Mouse (Mus musculus): ENCODE measurements around the gene Gabarapl2. TPM values are rescaled to one million over a fixed set of nuclear protein-coding genes. Genes with fewer than 3 reads are reported as not detected.

Gabarapl2 gene
- polyA plus RNA-seq, 1 experiment from 2014 or later, result 182 TPM

- H3K4me2 ChIP-seq (ENCODE audit: low read depth, low read length), result no peak overlapping the region
- no peaks in the 10 kb centered on the region for H3K9me3 ChIP-seq (ENCODE audit: control insufficient read depth, low read length)
- no peak overlapping the region for H3K4me3 ChIP-seq (ENCODE audit: low read depth, low read length)
- no peaks in the 10 kb centered on the region for H3K27me3 ChIP-seq (replicated peaks; ENCODE audit: control insufficient read depth, insufficient read depth, low read length)
- ATAC-seq (ENCODE audit: low read depth), result no peak
- 69% methylated on average over 15 of the region's 15 CpGs for WGBS
- H3K36me3 ChIP-seq (ENCODE audit: control insufficient read depth, insufficient read depth, low read length), result peaks cover 19% of the 10 kb centered on the region
- no peak overlapping the region for H3K9ac ChIP-seq (ENCODE audit: low read depth, low read length)
- no peak overlapping the region for H3K27ac ChIP-seq (replicated peaks; ENCODE audit: low read depth, low read length)
- peaks cover 4% of the 10 kb centered on the region for H3K4me1 ChIP-seq (ENCODE audit: control insufficient read depth, insufficient read depth, low read length)
- DNase-seq (ENCODE audit: low spot score), result no peak
Measured at GRCm38 (mm10) chr8:111960591-111961321, 20.3 kb downstream of the Gabarapl2 start.

- Histone ChIP-seq H3K9me3 (ENCODE audit: control insufficient read depth, low read length) (no peaks in the 10 kb centered on the region), H3K27me3 (replicated peaks; ENCODE audit: control insufficient read depth, insufficient read depth, low read length) (no peaks in the 10 kb centered on the region), H3K4me3 (ENCODE audit: low read depth, low read length) (no peak overlapping the region), H3K9ac (ENCODE audit: low read depth, low read length) (no peak overlapping the region), H3K4me1 (ENCODE audit: control insufficient read depth, insufficient read depth, low read length) (peaks cover 4% of the 10 kb centered on the region), H3K27ac (replicated peaks; ENCODE audit: low read depth, low read length) (no peak overlapping the region), H3K4me2 (ENCODE audit: low read depth, low read length) (no peak overlapping the region), H3K36me3 (ENCODE audit: control insufficient read depth, insufficient read depth, low read length) (peaks cover 18% of the 10 kb centered on the region)
- no peak for ATAC-seq (ENCODE audit: low read depth)
- DNase-seq (ENCODE audit: low spot score), result no peak
- WGBS, result 60% methylated on average over 3 of the region's 3 CpGs
Measured at GRCm38 (mm10) chr8:111961330-111961729, 20.8 kb downstream of the Gabarapl2 start.

- H3K4me2 ChIP-seq (ENCODE audit: low read depth, low read length), result no peak overlapping the region
- H3K27ac ChIP-seq (replicated peaks; ENCODE audit: low read depth, low read length), result no peak overlapping the region
- H3K27me3 ChIP-seq (replicated peaks; ENCODE audit: control insufficient read depth, insufficient read depth, low read length), result no peaks in the 10 kb centered on the region
- WGBS, result 72% methylated on average over 1 of the region's 1 CpGs
- H3K36me3 ChIP-seq (ENCODE audit: control insufficient read depth, insufficient read depth, low read length), result peaks cover 5% of the 10 kb centered on the region; the same call in 1 of the 2 replicates
- H3K4me1 ChIP-seq (ENCODE audit: control insufficient read depth, insufficient read depth, low read length), result peaks cover 4% of the 10 kb centered on the region
- H3K9me3 ChIP-seq (ENCODE audit: control insufficient read depth, low read length), result no peaks in the 10 kb centered on the region
- H3K9ac ChIP-seq (ENCODE audit: low read depth, low read length), result no peak overlapping the region
- H3K4me3 ChIP-seq (ENCODE audit: low read depth, low read length), result no peak overlapping the region
- ATAC-seq (ENCODE audit: low read depth) (no peak), DNase-seq (ENCODE audit: low spot score) (no peak)
Measured at GRCm38 (mm10) chr8:111962589-111962988, 22.1 kb downstream of the Gabarapl2 start.

GRCm38 (mm10) chr8:111963091-111963490, 22.6 kb downstream of the Gabarapl2 start:
- 70% methylated on average over 10 of the region's 10 CpGs for WGBS
- Histone ChIP-seq H3K4me3 (ENCODE audit: low read depth, low read length) (no peak overlapping the region), H3K4me2 (ENCODE audit: low read depth, low read length) (no peak overlapping the region), H3K36me3 (ENCODE audit: control insufficient read depth, insufficient read depth, low read length) (0 out of 2 replicates have a peak, but pooled peaks cover 5% of the 10 kb centered on the region), H3K27ac (replicated peaks; ENCODE audit: low read depth, low read length) (no peak overlapping the region), H3K27me3 (replicated peaks; ENCODE audit: control insufficient read depth, insufficient read depth, low read length) (no peaks in the 10 kb centered on the region), H3K9ac (ENCODE audit: low read depth, low read length) (no peak overlapping the region), H3K9me3 (ENCODE audit: control insufficient read depth, low read length) (no peaks in the 10 kb centered on the region), H3K4me1 (ENCODE audit: control insufficient read depth, insufficient read depth, low read length) (peaks cover 4% of the 10 kb centered on the region)
- DNase-seq (ENCODE audit: low spot score) (no peak), ATAC-seq (ENCODE audit: low read depth) (no peak)

- no peak overlapping the region for H3K4me2 ChIP-seq (ENCODE audit: low read depth, low read length)
- no peaks in the 10 kb centered on the region for H3K9me3 ChIP-seq (ENCODE audit: control insufficient read depth, low read length)
- 0 out of 2 replicates have a peak, but pooled peaks cover 5% of the 10 kb centered on the region for H3K36me3 ChIP-seq (ENCODE audit: control insufficient read depth, insufficient read depth, low read length)
- peaks cover 4% of the 10 kb centered on the region for H3K4me1 ChIP-seq (ENCODE audit: control insufficient read depth, insufficient read depth, low read length)
- WGBS, result 87% methylated on average over 4 of the region's 4 CpGs
- H3K4me3 ChIP-seq (ENCODE audit: low read depth, low read length), result no peak overlapping the region
- no peaks in the 10 kb centered on the region for H3K27me3 ChIP-seq (replicated peaks; ENCODE audit: control insufficient read depth, insufficient read depth, low read length)
- DNase-seq (ENCODE audit: low spot score) (no peak), ATAC-seq (ENCODE audit: low read depth) (no peak)
- no peak overlapping the region for H3K9ac ChIP-seq (ENCODE audit: low read depth, low read length)
- no peak overlapping the region for H3K27ac ChIP-seq (replicated peaks; ENCODE audit: low read depth, low read length)
Measured at GRCm38 (mm10) chr8:111963546-111963945, 23.0 kb downstream of the Gabarapl2 start.

GRCm38 (mm10) chr8:111964351-111964750, 23.8 kb downstream of the Gabarapl2 start:
- peak overlapping the region; percentile 48 for H3K27ac ChIP-seq (replicated peaks; ENCODE audit: low read depth, low read length)
- WGBS, result 47% methylated on average over 5 of the region's 5 CpGs
- peaks cover 4% of the 10 kb centered on the region for H3K4me1 ChIP-seq (ENCODE audit: control insufficient read depth, insufficient read depth, low read length)
- 0 out of 2 replicates have a peak, but pooled peaks cover 5% of the 10 kb centered on the region for H3K36me3 ChIP-seq (ENCODE audit: control insufficient read depth, insufficient read depth, low read length)
- H3K4me2 ChIP-seq (ENCODE audit: low read depth, low read length), result no peak overlapping the region
- H3K4me3 ChIP-seq (ENCODE audit: low read depth, low read length), result no peak overlapping the region
- DNase-seq (ENCODE audit: low spot score) (no peak), ATAC-seq (ENCODE audit: low read depth) (no peak)
- no peak overlapping the region for H3K9ac ChIP-seq (ENCODE audit: low read depth, low read length)
- no peaks in the 10 kb centered on the region for H3K27me3 ChIP-seq (replicated peaks; ENCODE audit: control insufficient read depth, insufficient read depth, low read length)
- no peaks in the 10 kb centered on the region for H3K9me3 ChIP-seq (ENCODE audit: control insufficient read depth, low read length)

GRCm38 (mm10) chr8:111964849-111965561, 24.5 kb downstream of the Gabarapl2 start:
- Histone ChIP-seq H3K27me3 (replicated peaks; ENCODE audit: control insufficient read depth, insufficient read depth, low read length) (no peaks in the 10 kb centered on the region), H3K9me3 (ENCODE audit: control insufficient read depth, low read length) (no peaks in the 10 kb centered on the region), H3K4me3 (ENCODE audit: low read depth, low read length) (no peak overlapping the region), H3K36me3 (ENCODE audit: control insufficient read depth, insufficient read depth, low read length) (0 out of 2 replicates have a peak, but pooled peaks cover 5% of the 10 kb centered on the region), H3K4me2 (ENCODE audit: low read depth, low read length) (no peak overlapping the region), H3K4me1 (ENCODE audit: control insufficient read depth, insufficient read depth, low read length) (peaks cover 4% of the 10 kb centered on the region), H3K27ac (replicated peaks; ENCODE audit: low read depth, low read length) (peak overlapping the region; percentile 48), H3K9ac (ENCODE audit: low read depth, low read length) (no peak overlapping the region)
- ATAC-seq (ENCODE audit: low read depth) (no peak), DNase-seq (ENCODE audit: low spot score) (peak; percentile 11)
- WGBS, result 58% methylated on average over 7 of the region's 7 CpGs

GRCm38 (mm10) chr8:111967246-111967870, 26.9 kb downstream of the Gabarapl2 start:
- no peak overlapping the region for H3K4me3 ChIP-seq (ENCODE audit: low read depth, low read length)
- H3K9ac ChIP-seq (ENCODE audit: low read depth, low read length), result no peak overlapping the region
- DNase-seq (ENCODE audit: low spot score) (no peak), ATAC-seq (ENCODE audit: low read depth) (no peak)
- H3K4me1 ChIP-seq (ENCODE audit: control insufficient read depth, insufficient read depth, low read length), result peaks cover 4% of the 10 kb centered on the region
- no peaks in the 10 kb centered on the region for H3K9me3 ChIP-seq (ENCODE audit: control insufficient read depth, low read length)
- peaks cover 12% of the 10 kb centered on the region; the same call in 1 of the 2 replicates for H3K36me3 ChIP-seq (ENCODE audit: control insufficient read depth, insufficient read depth, low read length)
- no peaks in the 10 kb centered on the region for H3K27me3 ChIP-seq (replicated peaks; ENCODE audit: control insufficient read depth, insufficient read depth, low read length)
- H3K4me2 ChIP-seq (ENCODE audit: low read depth, low read length), result no peak overlapping the region
- no peak overlapping the region for H3K27ac ChIP-seq (replicated peaks; ENCODE audit: low read depth, low read length)
- 86% methylated on average over 5 of the region's 5 CpGs for WGBS
